Mouse (Mus musculus) gastrocnemius, postnatal 4 days (tissue): ENCODE results near the gene Mylk4. TPM values are rescaled to one million over a fixed set of nuclear protein-coding genes. Genes with fewer than 3 reads are reported as not detected.

Source experiments
- total RNA-seq, 2 experiments: library from RNA; stranded (reverse); gene quantifications; 2 replicates each; pipeline ENCODE4 v1.2.3; 2021

The Mylk4 gene
- total RNA-seq, 2 experiments from 2014 or later = 214 to 236 TPM

Other genes starting within 250 kb of the Mylk4 start
- 10 to 100 TPM; 24.8 to 26.7 TPM for gene Wrnip1, start 18.1 kb upstream of the Mylk4 start, total RNA-seq
- gene D930007J09Rik, start 18.9 kb upstream of the Mylk4 start, total RNA-seq = under 1 TPM in 1 of 2 experiments, not detected in 1; 0.83 TPM
- gene Serpinb1a, start 67.2 kb upstream of the Mylk4 start, total RNA-seq = 10 to 100 TPM; 30.5 to 49.2 TPM
- 1 to 10 TPM in 1 of 2 experiments, under 1 TPM in 1; 0.29 to 1.1 TPM for gene Serpinb1c, start 114.3 kb upstream of the Mylk4 start, total RNA-seq
- 1 to 10 TPM; 2.1 to 2.4 TPM for gene Serpinb6b, start 181.3 kb upstream of the Mylk4 start, total RNA-seq
- 1 to 10 TPM; 3.4 to 4.1 TPM for gene Serpinb9, start 219.3 kb upstream of the Mylk4 start, total RNA-seq
- gene Serpinb9b, start 243.5 kb upstream of the Mylk4 start, total RNA-seq = under 1 TPM; 0.17 to 0.26 TPM